Mouse (Mus musculus): ENCODE data around the gene Dpf2.
A peak's percentile ranks its signal among the peaks of the same experiment; 100 is the strongest.
"Not testable (repeated sequence)": the region's sequence is repeated elsewhere in the genome, so short reads cannot be mapped to it uniquely, and the experiment has no call there.

Gene Dpf2

DNA sequence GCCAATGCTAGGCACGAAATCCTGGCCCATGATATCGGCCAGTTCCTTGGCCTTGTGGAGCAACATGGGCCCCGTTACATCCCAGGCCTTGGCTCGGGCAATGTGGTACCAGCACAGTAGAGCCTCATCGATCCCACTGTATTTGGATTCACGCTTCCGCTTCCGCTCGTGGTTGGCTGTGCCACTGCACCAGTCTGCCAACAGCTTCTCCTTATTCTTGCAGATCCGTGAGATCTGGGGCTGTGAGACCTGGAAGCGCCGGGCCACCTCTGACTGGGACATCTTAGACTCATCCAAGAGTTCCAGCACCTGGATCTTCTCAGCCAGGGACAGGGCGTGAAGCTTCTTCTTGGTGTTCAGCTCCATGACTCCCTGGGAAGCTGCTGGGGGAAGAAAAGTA, 20.1 kb downstream of the Dpf2 start:
- no peak for DNase-seq (ENCODE audit: low read depth)

DNA sequence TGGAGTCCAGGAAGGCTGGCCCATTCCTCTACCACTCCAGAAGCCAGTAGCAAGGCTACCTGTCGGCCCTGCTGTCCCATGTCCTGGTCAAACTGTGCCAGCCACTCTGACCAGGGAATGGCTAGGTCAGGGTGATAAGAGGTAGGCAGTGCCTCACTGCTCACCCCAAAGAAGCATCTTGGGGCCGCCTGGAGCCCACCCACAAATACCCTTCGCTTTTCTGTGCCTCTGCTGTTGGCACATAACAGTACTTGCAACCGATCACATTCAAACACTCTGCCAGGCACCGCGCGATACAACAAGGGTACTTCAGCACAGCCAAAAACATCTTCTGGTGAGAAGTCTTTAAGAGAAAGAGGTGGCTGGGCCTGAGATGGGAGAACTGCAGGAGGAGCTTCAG, 20.5 kb downstream of the Dpf2 start:
- DNase-seq (ENCODE audit: low read depth), result no peak

DNA sequence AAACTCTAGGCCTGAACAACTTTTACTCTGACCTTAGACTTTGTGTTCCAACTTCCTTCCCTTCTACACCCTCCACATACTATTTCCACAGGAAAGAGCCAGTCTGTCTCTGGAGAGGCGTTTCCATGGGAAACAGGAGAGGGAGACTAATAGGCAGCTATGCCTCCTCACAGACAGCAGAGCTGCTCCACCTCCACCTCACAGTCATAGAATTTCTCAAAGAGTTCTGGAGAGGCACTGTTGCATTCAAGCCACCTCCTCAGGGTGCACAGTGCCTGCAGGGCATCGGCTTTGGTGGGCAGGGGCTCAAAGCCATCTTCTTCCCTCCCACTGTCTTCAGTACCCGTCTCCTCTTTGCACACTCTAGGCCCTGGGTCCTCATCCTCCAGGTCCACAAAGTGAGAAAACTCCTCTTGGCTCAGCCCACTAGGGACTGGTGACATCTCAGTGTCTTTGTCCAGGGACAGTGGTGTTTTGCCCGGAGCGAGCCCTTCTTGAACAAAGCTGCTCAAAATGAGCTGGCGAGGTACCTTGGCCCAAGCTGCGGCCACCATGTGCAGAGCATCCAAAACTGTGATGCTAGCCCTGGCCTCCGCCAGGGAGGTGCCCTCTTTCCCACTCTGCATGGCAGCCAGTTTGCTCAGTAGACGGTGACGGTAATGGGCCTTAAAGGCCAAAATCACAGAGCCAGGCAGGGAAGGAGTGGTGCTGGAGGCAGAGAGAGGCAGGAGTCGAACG, 21.1 kb downstream of the Dpf2 start:
- DNase-seq (ENCODE audit: low read depth), result no peak

DNA sequence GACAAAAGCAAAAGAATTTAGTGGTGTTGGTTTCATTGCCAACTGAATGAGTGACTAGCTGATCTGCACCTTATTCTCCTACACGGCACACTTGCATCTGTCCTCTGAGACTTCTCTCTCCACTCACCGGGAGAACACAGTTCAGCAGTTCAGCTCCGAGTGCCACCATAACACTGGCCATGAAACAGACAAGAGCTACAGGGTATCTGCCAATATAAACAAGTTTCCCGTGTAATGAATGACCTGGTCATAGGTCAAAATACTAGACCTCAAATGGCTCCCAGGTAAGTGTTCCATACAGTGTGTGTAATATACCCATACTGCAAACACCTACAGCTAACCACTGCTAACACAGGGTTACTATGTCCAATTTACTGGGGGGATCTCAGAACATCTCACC, 23.6 kb downstream of the Dpf2 start:
- DNase-seq (ENCODE audit: low read depth), result no peak

DNA sequence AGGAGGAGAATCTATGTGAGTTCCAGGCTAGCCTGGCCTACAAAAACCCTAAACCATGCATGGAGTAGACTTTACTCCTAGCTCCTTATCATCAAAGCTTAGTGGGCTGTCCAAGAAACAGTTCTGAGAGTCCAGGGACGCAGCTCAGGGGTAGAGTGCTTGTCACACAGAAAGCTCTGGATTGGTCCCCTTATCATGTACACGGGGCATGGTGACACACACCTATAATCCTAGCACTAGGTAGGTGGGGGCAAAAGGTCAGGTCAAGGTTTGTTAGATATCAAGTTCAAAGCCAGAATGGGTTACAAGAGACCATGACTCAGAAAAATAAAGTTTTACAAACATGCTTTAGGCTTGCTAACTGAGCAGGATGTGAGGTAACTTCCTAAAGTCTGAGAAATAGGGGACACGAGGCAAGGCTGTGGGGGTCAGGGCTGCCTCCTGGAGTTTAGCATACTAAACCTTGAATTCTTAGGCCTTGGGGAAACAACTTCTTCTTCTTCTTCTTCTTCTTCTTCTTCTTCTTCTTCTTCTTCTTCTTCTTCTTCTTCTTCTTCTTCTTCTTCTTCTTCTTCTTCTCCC, 25.5 kb downstream of the Dpf2 start:
- DNase-seq (ENCODE audit: low read depth), result no peak

DNA sequence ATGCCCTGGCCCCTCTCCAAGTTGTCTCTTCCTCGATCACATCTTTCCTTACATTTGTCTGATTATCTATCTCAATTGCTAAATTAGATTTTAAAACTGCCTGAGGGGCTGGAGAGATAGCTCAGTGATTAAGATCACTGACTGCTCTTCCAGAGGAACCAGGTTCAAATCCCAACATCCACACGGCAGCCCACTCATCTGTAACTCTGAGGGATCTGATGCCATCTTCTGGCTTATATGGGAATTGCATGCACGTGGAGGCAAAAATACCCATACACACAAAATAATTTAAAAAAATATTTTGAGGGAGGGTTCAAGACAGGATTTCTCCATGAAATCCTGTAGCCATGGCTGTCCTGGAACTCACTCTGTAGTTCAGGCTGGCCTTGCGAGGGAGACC, 27.0 kb downstream of the Dpf2 start:
- no peak for DNase-seq (ENCODE audit: low read depth)

DNA sequence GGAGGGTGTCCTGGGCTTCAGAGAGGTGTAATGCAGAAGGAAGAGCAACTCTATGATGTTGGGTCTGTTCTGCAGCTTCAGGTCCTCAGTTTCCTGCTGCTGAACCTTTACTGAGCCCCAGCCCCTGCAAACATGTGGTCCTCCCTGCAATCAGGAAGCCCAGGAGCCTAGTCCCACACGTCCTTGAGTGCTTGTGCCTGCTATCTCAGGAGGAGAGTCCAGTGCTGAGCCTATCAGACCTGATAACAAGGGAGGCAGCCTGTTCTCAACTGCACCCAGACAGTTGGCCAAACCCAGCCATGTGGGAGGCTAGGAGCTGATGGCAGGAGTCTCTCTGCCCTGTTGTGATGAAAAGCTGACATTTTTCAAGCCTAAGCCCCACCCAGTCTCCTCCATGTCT, 28.9 kb downstream of the Dpf2 start:
- no peak for DNase-seq (ENCODE audit: low read depth)

DNA sequence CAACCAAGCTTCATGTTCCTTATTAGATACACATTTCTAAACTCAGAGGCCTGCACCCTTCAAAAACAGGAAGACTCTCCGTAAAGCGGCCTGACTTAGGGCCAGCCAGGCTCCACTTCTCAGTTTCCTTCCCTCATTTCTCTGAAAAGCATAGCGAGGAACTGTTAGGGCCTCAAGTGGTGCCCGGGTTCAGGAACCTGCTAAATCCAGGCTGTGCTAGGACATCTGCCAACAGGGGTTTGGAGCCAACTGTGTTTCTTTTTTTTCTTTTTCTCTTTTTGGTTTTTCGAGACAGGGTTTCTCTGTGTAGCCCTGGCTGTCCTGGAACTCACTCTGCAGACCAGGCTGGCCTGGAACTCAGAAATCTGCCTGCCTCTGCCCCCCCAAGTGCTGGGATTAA, 30.7 kb downstream of the Dpf2 start:
- not testable (repeated sequence) for DNase-seq (ENCODE audit: low read depth)

DNA sequence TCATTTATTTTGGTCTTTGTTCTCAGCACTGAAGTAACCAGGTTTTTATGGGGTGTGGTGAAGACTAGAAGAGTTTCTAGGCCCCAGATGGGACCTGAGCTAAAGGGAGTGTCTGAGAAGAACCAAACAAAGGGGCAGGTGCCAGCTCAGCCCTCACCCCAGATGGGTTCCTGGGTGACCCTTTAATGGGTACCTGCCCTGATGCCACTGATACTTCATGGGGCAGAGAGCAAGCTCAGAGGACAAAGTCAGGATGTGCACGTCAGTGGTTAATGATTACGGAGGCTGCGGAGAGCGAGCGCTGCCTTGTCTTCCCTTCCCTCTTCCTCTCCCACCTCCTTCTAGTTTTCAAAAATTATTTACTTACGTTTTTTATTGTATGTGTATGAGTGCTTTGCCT, 31.7 kb downstream of the Dpf2 start:
- no peak for DNase-seq (ENCODE audit: low read depth)

DNA sequence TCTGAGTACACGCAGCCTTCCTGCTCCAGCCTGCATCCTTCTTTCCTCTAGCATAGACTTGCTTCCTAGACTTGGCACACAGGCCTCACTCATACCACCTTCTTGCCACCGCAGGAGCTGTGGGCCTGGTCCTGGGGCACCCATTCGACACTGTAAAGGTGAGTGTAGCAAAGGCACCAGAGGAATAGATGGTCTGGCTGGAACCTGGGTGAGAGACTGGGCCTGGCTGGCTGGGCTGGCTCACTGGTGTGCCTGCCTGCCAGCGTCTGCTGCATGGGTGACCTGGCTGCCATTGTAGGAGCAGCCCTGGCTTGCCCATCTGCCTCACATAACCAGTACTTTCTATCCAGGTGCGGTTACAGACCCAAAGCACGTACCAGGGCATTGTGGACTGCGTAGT, 33.1 kb downstream of the Dpf2 start:
- no peak for DNase-seq (ENCODE audit: low read depth)

DNA sequence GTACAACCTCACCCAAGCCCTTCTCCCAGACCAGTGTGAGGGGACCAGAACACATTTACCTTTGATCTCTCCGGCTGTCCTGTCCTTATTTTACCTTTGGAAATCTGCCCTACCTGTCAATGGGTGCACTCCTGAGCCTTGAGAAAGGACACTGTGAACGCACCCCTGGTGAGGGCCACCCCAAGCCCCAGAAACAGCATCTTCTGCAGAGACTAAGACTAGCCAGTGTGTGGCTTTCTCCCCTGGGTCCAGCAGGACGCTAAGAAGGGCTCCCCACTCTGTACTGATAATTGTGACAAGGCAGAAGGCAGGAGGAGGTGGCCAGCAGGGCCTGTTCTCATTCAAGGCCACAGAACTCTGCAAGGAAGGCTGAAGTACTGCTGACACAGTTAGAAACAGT, 33.9 kb downstream of the Dpf2 start:
- no peak for DNase-seq (ENCODE audit: low read depth)

DNA sequence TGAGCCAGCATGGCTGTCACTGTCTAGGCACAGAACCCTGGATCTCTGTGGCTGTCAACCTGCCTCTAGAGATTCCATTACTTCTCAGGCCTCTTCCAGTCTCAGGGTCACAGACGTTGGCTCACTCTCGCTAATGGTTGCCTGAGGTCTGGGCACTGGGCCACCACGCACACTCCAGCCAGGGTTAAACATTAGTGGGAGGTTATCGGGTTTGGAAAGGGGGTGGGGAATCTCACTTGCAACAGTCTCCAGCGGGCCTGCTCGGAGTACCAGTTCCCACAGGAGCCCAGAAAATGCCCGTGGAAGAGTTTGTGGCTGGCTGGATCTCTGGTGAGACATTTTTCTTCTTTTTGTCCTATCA, 34.5 kb downstream of the Dpf2 start:
- peak; percentile 71 for DNase-seq (ENCODE audit: low read depth)

DNA sequence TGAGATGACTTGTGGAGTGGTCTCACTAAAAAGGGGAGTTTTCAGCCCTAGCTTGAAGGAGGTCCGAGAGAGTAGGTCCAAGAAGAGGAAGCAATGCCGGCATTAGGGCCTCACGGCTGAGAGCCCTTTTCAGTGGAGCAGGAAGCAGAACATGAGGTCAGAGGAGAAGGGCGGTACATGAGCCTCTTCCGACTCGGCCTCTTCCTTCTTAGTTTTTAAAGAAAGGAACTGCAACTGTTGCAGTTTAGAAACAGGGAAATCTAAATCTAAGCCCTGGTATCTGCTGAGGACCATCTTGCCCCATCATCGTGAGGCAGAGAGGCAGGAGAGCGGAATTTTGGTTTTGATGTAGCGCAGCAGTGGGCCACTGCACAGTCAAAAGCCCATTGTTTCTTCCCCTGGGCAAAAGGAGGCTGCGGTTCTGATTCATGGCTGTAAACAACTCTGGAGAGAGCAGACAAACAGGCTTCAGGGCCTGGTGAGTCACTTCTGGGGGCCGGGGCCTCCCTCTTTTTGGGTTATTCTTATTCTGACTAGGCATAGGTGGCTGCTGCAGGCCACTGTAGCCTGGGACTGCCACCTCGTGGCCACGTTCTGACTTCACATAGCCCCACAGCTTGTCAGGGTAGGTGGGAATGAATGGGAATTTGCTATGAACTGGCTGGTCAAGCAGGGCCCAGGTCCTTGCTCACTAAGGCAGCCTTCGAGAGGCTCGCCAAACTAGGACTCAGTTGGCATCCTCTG, 35.0 kb downstream of the Dpf2 start, which contains the start of gene Slc25a45:
TSS of gene Slc25a45 (plus strand) at position 191 of the 744 bp plus-strand sequence.
- peak; percentile 94 for DNase-seq (ENCODE audit: low read depth)

DNA sequence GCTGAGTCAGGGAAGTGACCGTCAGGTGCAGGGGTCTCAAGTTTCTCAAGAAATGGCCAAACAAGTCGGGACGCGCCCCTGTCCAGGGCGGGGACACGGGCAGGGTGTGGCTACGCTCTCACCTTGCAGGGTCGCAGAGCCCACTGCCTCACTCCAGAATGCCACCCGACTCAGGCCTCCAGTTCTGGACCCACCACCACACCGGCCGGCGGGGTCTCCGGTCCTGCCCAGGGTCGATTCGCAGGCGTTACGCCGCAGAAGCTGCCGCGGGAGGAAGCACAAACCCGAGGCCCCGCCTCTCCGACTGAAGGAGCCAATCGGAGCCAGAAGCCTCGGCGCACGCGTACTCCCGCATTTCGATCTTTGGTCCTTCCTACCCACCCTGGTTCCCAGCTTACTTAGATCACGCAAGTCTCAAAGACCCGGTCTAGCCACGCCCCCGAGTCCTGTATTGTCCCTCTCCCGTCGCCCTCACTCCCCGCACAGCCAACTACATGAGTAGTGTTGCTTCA, 37.8 kb downstream of the Dpf2 start, which contains the start of gene Frmd8:
TSS of gene Frmd8 (minus strand) at position 306 of the 512 bp plus-strand sequence.
- peak; percentile 95 for DNase-seq (ENCODE audit: low read depth)

DNA sequence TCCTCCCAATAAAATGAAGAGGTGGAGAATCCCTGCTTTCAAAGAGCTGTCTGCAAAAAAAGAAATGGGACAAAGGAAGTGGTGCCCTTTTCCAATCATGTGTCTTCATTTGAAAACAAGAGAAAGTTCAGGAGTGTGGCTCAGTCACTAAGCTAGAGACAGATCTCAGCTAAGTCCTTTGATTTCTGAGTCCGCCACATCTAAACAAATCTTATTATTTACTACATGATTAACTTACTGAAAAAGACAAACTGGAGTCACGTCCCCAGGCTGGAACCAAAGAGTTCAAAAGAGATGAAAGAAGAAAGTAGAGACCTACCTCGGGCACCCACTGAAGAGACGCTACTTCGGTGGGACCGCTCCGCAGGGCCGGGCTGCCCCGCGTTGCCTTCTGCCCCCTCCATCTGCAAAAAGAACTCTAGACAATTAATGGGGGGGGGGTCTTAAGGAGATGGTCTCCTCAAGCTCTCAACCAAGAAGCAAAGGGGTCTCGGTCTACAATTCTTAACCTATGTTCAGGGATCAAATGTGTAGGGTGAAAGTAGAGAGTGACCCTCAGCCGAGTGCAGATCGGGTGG, 38.3 kb downstream of the Dpf2 start:
- no peak for DNase-seq (ENCODE audit: low read depth)

DNA sequence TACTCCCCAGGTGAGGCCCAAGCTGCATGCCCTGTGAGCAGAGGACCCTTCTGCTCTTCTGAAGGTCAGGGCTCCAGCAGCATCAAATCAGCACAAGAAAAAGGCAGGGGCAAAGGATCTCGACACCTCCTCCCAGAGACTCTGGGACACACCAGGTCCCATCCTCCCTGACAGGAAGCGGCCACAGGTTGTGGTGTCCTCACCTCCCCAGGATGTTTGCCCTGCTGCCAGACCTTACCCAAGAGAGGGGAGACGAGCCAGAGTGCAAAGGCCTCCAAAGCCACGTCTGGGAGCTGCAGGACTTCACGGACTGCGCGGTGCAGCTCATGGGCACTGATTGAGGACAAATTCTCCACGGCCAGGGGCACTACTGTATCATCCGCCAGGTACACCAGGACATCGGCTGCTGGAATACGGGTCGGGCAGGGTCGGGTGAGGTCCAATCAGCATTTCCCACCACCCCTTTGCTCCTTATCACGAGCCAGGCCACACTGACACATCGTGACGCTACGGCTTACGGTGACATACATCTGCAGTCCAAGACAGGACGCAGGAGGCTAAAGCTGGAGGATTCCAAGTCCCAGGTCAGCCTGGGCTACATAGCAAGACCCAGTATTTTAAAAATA, 39.8 kb downstream of the Dpf2 start:
- DNase-seq (ENCODE audit: low read depth), result no peak

DNA sequence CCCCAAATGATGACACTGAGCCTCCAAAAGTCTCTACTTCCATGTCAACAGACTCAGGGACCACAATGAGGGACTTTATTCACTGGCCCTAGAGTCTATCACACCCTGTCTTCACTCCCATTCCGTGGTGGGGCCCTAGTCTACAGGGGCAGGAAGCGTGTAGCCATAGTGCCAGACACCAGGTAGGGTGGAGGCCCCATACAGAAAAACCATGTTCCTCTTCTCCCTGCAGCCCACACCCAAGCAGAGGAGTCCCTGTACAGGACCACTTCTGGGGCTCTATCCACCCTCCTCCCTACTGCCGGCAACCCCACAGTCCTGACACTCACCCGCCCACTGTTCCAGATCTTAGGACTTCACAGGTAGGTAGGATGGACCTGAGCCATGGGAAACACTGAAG, 40.3 kb downstream of the Dpf2 start:
- DNase-seq (ENCODE audit: low read depth), result no peak

DNA sequence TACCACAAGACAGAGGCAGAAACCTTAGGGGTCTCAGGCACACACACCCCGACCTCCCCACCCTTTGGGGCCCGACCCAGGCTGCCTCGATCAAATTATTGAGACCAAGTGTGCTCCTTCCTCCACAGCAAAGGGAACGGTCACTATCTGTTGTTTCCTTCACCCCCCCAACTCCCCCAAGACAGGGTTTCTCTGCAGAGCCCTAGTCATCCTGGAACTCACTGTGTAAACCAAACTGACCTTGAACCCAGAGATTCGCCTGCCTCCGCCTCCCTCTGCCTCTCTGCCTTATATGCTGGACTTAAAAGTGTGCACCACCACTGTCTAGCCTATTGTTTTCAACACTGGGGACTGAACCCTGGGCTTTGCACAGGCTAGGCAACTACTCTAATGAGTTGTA, 41.1 kb downstream of the Dpf2 start:
- DNase-seq (ENCODE audit: low read depth), result no peak

DNA sequence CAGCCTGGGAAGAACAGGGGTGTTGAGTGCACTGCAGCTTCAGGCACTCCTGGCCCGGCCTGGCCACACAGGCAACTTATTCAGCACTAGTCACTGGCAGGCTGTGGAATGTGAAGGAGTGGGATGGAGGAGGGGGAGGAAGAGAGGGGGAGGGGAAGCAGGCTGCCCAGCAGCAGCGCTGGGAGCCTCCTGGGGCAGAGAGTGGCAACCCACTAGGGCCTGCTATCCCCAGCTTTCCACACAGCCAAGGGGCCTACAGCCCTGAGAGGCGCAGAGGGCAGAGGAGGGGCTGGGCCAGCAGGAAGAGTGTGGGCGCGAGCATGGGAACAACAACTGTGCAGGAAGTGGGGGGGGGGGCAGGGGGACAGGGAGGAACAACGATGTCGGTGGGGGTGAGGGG, 41.5 kb downstream of the Dpf2 start:
- no peak for DNase-seq (ENCODE audit: low read depth)

DNA sequence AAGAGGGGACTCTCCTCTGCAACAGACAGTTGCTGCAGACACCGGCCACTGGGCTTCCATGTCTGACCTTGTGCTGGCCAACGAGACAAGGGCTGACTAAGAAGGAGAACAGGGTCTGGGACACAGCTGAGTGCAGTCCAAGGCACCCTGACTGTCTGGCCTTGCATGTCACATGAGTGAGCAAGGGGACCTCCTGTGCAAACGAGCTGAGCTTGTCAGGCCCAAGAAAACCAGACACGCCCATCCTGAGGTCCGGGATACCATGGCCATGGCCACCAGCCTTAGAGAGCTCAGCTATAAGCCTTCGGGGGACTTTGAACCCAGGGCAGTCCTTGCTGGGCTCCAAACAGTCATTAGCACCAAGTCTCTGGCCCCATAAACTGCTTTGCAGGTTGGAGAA, 44.7 kb downstream of the Dpf2 start:
- no peak for DNase-seq (ENCODE audit: low read depth)

DNA sequence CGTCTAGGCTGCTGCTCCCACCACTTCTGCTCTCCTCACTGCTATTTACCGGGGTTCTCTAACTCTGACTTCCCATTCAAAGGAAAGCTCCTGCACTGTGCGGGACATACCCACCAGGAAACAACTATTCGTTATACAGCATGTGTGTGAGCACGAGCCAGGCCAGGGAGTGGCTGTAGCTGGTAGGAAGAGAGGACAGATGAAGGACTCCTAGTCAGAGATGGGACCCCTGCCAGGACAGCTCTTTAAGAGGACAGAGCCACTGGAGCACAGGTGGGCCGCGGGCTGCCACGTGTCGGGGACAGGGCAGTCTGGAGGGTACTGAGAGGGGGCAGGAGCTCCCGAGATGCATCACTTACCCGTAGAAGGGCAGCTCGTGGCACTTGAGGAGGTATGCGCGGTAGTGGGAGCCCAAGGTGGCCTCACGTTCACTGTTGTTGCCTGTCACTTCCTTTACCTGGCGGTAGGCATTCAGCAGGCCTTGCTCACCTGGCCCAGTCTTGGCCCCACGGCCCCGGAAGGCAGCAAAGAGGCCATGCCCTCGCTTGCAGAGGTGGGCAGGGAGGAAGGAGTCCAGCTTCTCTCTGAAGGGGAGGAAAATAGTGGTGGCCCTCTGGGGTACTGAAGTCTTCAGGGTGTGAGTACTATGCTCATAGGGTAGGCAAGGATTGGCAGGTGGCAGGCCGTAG, 48.0 kb downstream of the Dpf2 start:
- no peak for DNase-seq (ENCODE audit: low read depth)

DNA sequence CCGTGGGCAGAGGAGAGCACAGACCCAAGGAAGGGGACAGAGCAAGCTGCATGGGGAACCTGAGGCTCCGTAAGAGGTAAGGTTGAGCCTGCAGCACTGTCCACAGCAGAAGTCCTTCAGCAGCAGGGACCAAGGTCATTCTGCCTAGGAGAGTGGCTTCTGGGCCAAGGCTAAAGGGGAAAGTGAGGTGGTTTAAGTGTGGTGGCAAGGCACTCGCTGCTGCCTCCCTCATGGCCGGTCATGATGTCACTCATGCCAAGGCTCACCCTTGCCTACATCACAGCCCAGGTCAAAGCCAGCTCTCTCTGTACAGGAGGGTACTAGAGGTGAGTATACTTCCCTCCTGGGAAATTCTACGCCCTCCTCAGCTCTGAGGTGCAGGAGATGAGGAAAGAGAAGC, 49.0 kb downstream of the Dpf2 start:
- no peak for DNase-seq (ENCODE audit: low read depth)
